Mouse (Mus musculus) ES-Bruce4 (cell line): ENCODE measurements around the gene Tsen2.

Experiments
- CTCF ChIP-seq: IDR thresholded peaks from one replicate; pipeline ENCODE4 v1.8.1; 2011; ENCODE audit warnings: low read depth, low read length
- EP300 ChIP-seq: IDR thresholded peaks from 2 replicates; pipeline ENCODE4 v1.6.1; 2011; ENCODE audit warnings: low read depth, low read length; ENCODE audit not compliant: insufficient read depth
- POLR2A ChIP-seq: IDR thresholded peaks from one replicate; pipeline ENCODE4 v1.8.1; 2011; ENCODE audit warnings: low read length; ENCODE audit not compliant: insufficient read depth

GRCm38 (mm10) chr6:115511447-115511846, 33.0 kb upstream of the Tsen2 start:
- TF ChIP-seq POLR2A (no peak), CTCF (no peak), EP300 (no peak)
